Mouse (Mus musculus): ENCODE results near the gene Msgn1. TPM values are rescaled to one million over a fixed set of nuclear protein-coding genes. Genes with fewer than 3 reads are reported as not detected.
A peak's percentile ranks its signal among the peaks of the same experiment; 100 is the strongest.

Gene Msgn1
- total RNA-seq (2021) = not detected
- long read RNA-seq, experiment 1 = 0 reads
- long read RNA-seq, experiment 2 = 0 reads

DNA sequence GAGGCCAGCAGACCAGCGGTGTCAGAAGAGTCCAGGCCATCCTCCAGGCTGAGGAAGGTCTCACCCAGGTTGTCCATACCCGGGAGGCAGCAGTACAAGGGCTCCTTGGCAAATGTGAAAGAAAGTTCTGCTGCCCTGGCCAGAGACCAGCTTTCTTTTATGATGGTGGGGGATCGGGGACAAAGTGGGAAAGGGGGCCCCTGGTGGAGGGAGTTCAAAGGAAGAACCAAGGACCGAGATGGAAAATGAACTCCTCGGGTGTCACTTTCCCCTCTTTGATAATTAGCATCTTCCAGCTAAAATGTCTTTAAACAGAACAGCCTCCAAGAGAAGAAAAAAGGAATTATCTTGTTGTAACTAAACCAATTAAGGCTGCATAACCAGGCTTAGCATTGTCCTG lies at the start of gene Msgn1:
Gene Msgn1 (minus strand): TSS at position 101 of the 400 bp plus-strand sequence.
- no peak for DNase-seq (ENCODE audit: low spot score in 2 of 2)
- intact Hi-C loops (cut with DNase I) = no loop called here

GRCm38 (mm10) chr12:11250322-11250721 lies 41.5 kb upstream of the Msgn1 start:
- DNase-seq (ENCODE audit: low spot score in 2 of 2) = no peak
- intact Hi-C loops (cut with DNase I) = no loop called here

DNA sequence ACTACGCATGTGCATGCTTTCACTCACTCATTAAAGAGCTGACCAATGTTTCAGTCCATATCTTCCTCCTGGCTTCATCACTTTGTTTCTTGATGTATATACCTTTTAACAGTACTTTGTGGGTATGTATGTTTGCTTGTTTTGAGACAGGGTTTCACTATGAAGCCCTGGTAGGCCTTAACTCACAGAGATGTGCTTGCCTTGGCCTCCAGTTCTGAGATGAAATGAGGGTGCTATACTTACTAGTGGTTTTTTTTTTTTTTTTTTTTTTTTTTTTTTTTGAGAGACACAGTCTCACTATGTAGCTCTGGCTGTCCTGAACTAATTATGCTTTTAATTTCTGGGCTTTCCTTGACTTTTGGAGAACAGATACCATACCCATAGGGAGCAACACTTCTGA lies 38.7 kb upstream of the Msgn1 start:
- DNase-seq (ENCODE audit: low spot score in 2 of 2) = no peak
- intact Hi-C loops (cut with DNase I) = no loop called here

DNA sequence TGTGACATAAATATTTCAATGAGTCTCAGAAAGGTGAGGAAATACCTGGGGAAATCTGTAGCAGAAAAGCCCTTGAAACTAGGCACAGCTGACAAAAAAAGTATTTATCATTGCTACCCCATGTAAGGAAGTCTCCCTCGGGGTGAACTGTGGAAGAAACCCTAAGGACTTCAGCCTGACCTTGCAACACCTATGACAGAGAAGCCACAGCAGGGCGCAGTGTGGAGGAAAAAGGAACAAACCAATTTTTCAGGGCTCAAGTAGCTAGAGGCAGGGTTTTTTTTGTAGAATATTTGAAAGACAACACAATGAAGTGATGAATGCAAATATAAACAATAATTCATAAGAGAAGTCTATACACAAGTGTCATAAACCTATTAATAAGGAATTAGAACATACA lies 27.2 kb upstream of the Msgn1 start:
- intact Hi-C loops (cut with DNase I) = no loop called here
- DNase-seq (ENCODE audit: low spot score in 2 of 2) = no peak

- no peak for DNase-seq (ENCODE audit: low spot score in 2 of 2)
- intact Hi-C loops (cut with DNase I) = no loop called here
These were observed 21.5 kb upstream of the Msgn1 start for GRCm38 (mm10) chr12:11230267-11230666.

DNA sequence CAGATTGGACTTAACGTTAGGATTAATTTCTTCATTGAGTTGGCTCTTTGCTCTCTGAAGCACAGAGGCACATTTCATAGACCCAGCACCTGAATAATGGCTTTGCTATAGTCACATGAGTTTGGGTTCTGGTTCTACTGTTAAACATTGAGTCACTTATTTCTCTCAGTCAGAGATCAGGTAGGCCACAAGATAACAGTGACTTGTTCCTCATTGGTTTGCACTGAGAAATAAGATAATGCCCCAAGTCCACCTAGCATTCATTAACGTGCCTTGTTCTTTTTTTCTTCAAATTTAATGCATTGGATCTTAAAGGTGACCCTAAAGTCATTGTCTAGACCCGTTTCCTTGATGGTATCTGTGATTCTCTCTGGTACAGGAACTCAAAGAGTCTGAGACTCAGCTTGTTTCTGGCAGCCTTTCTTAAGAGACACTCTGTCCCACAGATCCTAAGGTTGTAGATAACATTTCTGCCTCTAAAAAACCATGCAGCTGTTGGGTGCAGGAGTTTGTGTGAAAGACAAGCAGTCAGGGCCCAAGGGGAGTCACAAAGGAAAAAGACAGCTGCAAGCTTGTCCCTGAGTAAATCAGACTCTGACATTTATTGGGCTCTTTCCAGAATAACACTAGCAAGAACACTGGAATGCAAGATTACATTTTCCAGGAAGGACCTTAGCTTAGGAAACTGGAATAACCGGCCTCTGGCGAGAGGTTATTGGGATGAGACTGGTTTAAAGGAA lies 17.9 kb upstream of the Msgn1 start:
- intact Hi-C loops (cut with DNase I) = no loop called here
- no peak for DNase-seq (ENCODE audit: low spot score in 2 of 2)

DNA sequence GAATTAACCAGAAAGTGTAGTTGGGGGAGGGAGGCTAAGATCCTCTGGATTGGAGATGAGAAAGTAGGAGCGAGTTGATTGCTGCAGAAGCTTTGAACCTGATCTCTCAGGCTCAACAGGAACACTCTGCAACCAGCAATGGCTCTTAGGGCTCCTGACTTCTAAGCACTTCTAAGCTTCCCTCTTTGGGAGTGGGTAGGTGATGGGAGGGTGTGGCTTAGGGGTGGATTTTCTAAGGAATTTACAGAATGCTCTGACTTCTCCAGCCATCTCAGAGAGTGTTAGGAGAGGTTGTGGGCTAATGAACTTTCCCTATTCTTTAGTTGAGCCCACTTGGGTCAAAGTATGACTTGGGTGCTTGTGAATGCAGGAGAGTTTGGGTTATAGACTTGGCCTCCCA lies 17.4 kb upstream of the Msgn1 start:
- intact Hi-C loops (cut with DNase I) = no loop called here

DNA sequence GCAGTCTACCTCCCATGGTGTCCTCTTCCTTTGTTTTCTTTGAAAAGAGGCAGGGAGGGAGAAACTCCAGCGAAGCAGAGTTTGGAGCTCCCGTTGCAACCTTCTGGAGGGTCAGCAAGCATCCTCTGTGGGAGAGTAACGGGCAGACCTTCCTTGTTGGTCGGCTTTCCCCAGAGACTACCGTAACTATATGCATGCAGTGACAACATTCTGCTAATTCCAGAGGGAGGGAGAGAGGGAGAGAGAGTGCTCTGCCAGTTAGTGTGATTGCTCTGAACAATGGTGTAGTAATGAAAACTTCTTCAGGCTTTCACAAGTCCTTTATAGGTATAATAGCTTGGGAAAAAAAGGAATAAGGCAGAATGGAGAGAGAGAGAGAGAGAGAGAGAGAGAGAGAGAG lies 15.9 kb upstream of the Msgn1 start:
- no peak for DNase-seq (ENCODE audit: low spot score in 2 of 2)
- intact Hi-C loops (cut with DNase I) = no loop called here

More for the DNA sequence above, 17.4 kb upstream of the Msgn1 start:
- DNase-seq (ENCODE audit: low spot score in 2 of 2) = no peak

DNA sequence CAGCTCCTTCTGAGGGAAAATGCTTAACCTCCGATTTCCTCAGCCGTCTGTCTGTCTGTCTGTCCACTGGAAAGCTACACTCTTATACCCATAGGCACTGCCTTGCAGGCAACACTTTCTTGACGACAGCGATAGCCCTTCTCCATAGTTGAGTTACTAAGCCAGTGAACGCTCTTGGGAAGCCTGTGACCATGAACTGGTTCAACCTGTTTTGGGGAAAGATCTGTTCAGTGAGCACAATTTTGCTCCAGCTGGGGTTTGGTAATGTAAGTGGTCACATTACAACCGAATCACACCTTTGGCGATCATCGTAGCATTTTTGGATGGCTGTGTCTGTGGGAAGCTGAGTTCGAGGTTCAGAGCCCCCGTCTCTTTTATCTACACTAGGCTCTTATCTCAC lies 14.3 kb upstream of the Msgn1 start:
- intact Hi-C loops (cut with DNase I) = no loop called here
- DNase-seq (ENCODE audit: low spot score in 2 of 2) = no peak

DNA sequence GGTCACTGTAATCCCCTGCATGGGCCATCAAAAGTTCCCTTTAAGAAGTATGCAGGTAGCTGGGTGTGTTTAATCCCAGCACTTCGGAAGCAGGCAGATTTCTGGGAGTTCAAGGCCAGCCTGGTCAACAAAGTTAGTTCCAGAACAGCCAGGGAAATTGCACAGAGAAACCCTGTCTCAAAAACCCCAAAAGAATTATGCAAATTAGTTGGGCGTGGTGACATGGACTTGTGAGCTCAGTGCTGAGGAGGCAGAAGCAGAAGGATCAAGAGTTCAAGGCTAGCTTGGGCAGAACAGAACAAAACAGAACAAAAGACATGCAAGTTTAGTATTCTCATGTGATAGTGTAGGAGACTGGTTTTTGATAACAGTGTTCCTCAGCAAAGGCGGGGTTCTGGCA lies 13.8 kb upstream of the Msgn1 start:
- no peak for DNase-seq (ENCODE audit: low spot score in 2 of 2)
- intact Hi-C loops (cut with DNase I) = no loop called here

GRCm38 (mm10) chr12:11221524-11222330 lies 13.0 kb upstream of the Msgn1 start:
- peak in 1 of 2 experiments; percentile 1 for DNase-seq (ENCODE audit: low spot score in 2 of 2)
- intact Hi-C loops (cut with DNase I) = no loop called here

- intact Hi-C loops (cut with DNase I) = no loop called here
- no peak for DNase-seq (ENCODE audit: low spot score in 2 of 2)
These were observed 9.0 kb upstream of the Msgn1 start for GRCm38 (mm10) chr12:11217726-11218250.

DNA sequence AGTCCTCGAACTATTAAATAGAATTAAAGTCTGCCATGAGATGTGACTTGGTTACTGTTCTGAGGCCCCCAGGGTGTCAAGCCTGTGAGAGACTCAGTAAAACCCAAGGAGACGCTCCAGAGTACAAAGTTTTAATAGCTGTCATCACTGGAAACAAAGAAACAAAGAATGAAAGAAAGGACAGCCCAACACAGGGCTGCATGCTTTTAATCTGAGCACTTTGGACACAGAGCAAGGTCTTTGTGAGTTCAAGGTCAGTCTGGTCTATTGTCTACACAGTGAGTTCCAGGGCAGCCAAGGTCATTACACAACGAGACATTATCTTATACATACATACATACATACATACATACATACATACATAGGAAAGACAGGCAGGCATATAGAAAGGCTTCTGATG lies 7.7 kb upstream of the Msgn1 start:
- DNase-seq (ENCODE audit: low spot score in 2 of 2) = no peak
- intact Hi-C loops (cut with DNase I) = no loop called here

- intact Hi-C loops (cut with DNase I) = no loop called here
- DNase-seq (ENCODE audit: low spot score in 2 of 2) = no peak
These were observed 6.8 kb upstream of the Msgn1 start for GRCm38 (mm10) chr12:11215555-11215954.

DNA sequence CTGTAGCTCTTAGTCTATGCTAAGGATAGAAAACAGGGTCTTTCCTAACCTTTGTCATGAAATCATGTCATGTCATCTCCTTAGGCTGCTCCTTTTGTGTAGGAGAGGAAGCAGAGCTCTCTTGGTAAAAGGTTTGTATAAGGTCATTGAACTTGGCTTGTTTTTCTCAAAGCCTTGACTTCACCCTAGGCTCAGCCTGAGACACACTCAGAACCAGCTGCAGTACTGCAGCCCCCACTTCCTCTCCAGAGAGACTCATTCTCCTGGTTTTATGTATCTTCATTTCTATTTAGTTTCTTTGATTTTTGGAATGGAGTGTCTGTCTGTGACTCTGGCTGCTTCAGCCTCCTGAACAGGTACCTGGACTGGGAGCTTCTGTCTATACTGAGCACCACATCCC lies 6.0 kb upstream of the Msgn1 start:
- DNase-seq (ENCODE audit: low spot score in 2 of 2) = no peak
- intact Hi-C loops (cut with DNase I) = no loop called here

DNA sequence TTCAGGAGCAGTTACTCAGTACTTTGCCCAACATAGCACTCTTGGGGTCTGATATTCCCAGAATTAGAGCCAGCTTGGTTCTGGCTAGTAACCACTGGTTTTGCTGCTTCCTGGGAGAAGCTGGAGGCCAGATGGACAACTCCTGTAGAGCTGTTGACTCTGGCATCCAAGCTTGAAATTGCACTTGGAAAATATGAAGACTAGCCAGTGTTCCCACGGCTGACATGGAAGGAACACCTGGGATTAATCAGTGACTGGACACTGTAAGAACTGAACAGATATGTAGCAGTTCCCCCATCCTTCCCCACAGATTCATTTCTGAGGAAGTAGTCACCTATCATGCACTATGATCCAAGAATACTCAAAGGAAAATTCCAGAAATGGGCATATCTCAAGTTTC lies 4.1 kb upstream of the Msgn1 start:
- DNase-seq (ENCODE audit: low spot score in 2 of 2) = no peak
- intact Hi-C loops (cut with DNase I) = no loop called here

- intact Hi-C loops (cut with DNase I) = no loop called here
- DNase-seq (ENCODE audit: low spot score in 2 of 2) = no peak
These were observed 1.6 kb upstream of the Msgn1 start for GRCm38 (mm10) chr12:11210361-11210760.

DNA sequence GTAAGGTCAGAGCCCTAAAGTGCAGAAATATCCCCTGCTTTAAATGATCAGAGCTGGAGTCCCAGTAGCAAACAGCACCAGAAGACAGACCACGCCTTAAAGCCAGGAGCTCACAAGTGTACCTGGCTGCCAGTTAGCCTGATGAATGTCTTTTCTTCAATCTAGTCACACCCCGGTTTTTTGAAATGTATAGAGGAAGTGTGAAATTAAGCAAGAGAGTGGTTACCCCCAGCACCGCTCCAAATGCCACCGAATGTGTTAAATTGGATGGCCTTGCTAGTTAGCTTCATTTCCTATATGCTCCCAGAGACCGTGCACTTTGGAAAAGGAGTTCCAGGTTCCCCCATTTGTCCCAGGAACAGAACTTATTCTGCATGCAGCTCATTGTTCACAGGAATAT lies 864 bp upstream of the Msgn1 start:
- no peak for DNase-seq (ENCODE audit: low spot score in 2 of 2)
- intact Hi-C loops (cut with DNase I) = no loop called here

DNA sequence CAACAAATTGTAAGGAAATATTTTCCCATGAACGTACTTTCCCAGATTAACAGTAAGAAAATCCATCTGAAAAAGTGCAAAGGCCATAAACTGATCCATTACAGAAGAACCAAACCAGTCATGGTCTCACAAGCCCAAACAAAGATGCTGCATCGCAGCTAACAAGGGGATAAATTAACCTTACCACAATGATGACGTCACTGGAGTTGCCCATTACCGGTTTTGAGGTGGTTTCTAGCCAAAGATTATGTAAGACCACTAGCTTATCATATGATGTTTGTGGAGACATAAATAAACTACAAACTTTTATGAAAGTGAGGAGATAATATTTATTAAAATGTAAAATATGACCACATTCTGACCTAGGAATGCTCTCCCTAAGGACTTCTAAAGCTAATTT lies 2.5 kb downstream of the Msgn1 start:
- intact Hi-C loops (cut with DNase I) = no loop called here
- no peak for DNase-seq (ENCODE audit: low spot score in 2 of 2)

DNA sequence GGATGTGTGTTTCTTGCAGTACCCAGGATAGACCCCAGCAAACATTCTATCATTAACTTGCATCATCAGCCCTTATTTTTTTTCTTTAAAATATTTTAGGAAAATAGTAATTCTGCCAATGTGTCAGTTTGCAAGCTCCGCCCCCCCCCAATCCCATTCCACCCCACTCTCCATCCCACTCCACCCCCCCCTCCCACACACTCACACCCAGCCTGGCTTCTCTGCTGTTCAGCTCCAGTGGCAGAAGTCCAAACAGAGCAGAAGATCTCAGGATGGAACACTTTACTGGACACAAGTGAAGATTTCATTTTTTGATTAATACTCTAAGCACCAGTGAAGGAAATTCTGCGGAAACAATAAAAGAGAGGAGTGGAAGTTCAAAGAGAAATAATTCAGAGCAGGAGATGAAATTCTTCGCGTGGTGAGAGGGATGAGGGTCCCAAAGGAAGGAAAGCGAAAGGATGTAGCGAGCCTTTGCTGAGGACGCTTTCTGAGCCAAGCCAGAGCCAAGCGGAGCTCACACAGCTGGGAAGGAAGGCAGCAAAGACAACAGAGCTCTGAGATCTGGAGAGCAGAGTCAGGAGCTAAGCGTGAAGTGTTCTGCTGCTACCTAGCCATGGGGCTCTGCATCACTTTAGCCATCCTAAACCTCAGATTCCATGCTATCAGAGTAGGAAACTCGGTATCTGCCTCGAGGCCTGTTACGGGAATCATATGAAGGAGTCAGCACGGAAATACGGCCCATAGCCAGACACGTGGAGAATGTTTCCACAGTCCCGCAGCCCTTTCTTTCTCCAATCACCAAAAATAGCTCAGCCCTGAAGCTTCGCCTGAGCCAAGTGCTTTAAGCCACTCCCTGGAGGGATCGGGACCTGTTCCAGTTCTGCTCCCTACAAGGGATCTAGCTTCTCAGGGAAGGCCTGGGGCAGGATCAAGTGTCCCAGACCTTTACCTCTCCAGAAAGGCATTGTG lies 4.8 kb downstream of the Msgn1 start:
- intact Hi-C loops (cut with DNase I) = no loop called here

More for the DNA sequence above, 4.8 kb downstream of the Msgn1 start:
- peak in 1 of 2 experiments; percentile 2 for DNase-seq (ENCODE audit: low spot score in 2 of 2)
